Mouse (Mus musculus): ENCODE results near the gene Dph2. TPM values are rescaled to one million over a fixed set of nuclear protein-coding genes. Genes with fewer than 3 reads are reported as not detected.

Dph2 gene
- total and polyA plus RNA-seq, 3 experiments, result 25.2 to 27.2 TPM; not detected in 1

DNA sequence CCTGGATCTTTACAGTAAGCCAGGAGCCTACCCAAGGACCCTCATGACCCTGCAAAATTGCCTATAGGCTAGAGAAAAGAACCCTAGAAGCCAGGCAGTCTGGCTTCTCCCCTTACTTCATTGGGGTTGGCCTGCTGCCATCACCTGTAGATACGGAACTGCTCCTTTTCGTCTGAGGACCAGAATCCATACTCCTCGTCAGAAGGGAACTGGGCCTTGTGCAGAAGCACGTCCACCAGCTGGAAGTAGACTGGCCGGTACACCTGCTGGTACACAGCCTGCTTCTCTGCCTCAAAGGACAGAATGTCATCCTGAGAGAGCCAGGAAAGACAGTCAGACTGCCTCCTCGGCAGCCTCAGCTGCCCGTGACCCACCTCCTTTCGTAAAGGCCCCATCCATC lies 12.9 kb upstream of the Dph2 start:
- H3K27me3 ChIP-seq (ENCODE audit: control insufficient read depth in 1 of 2, insufficient read depth in 2 of 2, low read length in 2 of 2), result no peaks in the 10 kb centered on the region
- no peaks in the 10 kb centered on the region; a peak in 1 of 4 replicates for H3K4me1 ChIP-seq (ENCODE audit: control insufficient read depth in 1 of 2, insufficient read depth in 2 of 2, low read length in 2 of 2)
- no peaks in the 10 kb centered on the region for H3K9me3 ChIP-seq (replicated peaks; ENCODE audit: insufficient read depth, low read length)
- peaks cover 0 to 5% of the 10 kb centered on the region in 2 experiments; a peak in 1 of 4 replicates for H3K36me3 ChIP-seq (ENCODE audit: control insufficient read depth in 1 of 2, insufficient read depth in 2 of 2, low read length in 2 of 2)
- H3K27ac ChIP-seq (ENCODE audit: control insufficient read depth, low read depth, low read length), result no peak overlapping the region
- TF ChIP-seq RAD21 (IDR thresholded peaks at IDR 0.05; ENCODE audit: low read depth, low read length), result no peak
- TF ChIP-seq MAFK (IDR thresholded peaks at IDR 0.05; ENCODE audit: borderline replicate concordance, low read depth, low read length), result no peak
- no peak for DNase-seq (ENCODE audit: low read depth, low spot score)
- 0 out of 2 replicates have a peak, but pooled peaks cover 1% of the 10 kb centered on the region for H3K79me2 ChIP-seq (ENCODE audit: control insufficient read depth, insufficient read depth, low read length, poor library complexity)
- no peak overlapping the region for H3K4me3 ChIP-seq (ENCODE audit: control insufficient read depth in 1 of 2, insufficient read depth in 1 of 2, low read depth in 2 of 2, low read length in 2 of 2)
- no peak overlapping the region for H3K9ac ChIP-seq (ENCODE audit: control insufficient read depth, low read depth, low read length, poor library complexity, severe bottlenecking)

DNA sequence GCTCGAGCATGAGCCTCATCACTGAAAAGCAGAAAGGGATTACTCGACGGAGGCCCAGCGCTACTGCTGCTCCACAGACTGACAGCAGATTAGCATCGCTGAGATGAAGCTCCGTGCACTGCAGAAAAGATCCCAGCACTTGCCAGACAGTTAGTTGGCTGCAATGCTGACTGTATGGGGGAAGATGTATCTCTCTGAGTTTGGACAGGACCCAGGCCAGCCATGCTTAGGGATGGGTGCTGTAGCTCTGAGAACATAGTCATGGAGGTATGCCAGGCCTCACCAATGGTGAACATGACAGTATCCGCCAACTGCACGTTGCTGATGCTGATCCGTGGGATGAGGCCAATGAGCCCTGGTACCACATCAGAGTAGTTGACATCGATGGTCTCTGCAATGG lies 12.3 kb upstream of the Dph2 start:
- no peak overlapping the region for H3K27ac ChIP-seq (ENCODE audit: control insufficient read depth, low read depth, low read length)
- H3K4me3 ChIP-seq (ENCODE audit: control insufficient read depth in 1 of 2, insufficient read depth in 1 of 2, low read depth in 2 of 2, low read length in 2 of 2), result no peak overlapping the region
- no peaks in the 10 kb centered on the region for H3K9me3 ChIP-seq (replicated peaks; ENCODE audit: insufficient read depth, low read length)
- H3K79me2 ChIP-seq (ENCODE audit: control insufficient read depth, insufficient read depth, low read length, poor library complexity), result no peaks in the 10 kb centered on the region
- DNase-seq (ENCODE audit: low read depth, low spot score), result no peak
- H3K36me3 ChIP-seq (ENCODE audit: control insufficient read depth in 1 of 2, insufficient read depth in 2 of 2, low read length in 2 of 2), result peaks cover 0 to 5% of the 10 kb centered on the region in 2 experiments; a peak in 1 of 4 replicates
- no peaks in the 10 kb centered on the region; a peak in 1 of 4 replicates for H3K4me1 ChIP-seq (ENCODE audit: control insufficient read depth in 1 of 2, insufficient read depth in 2 of 2, low read length in 2 of 2)
- no peaks in the 10 kb centered on the region for H3K27me3 ChIP-seq (ENCODE audit: control insufficient read depth in 1 of 2, insufficient read depth in 2 of 2, low read length in 2 of 2)
- no peak overlapping the region for H3K9ac ChIP-seq (ENCODE audit: control insufficient read depth, low read depth, low read length, poor library complexity, severe bottlenecking)
- no peak for TF ChIP-seq E2F4 (IDR thresholded peaks at IDR 0.05; ENCODE audit: borderline replicate concordance, low read depth, low read length)
- TF ChIP-seq CTCF (IDR thresholded peaks at IDR 0.05 in 2 of 3, conservative IDR thresholded peaks at IDR 0.05 in 1 of 3; ENCODE audit: control insufficient read depth in 1 of 3, insufficient read depth in 1 of 3, low read depth in 2 of 3, low read length in 3 of 3, poor library complexity in 1 of 3, severe bottlenecking in 1 of 3), result no peak
- TF ChIP-seq UBTF (IDR thresholded peaks at IDR 0.05; ENCODE audit: borderline replicate concordance, insufficient read depth, low read depth, low read length), result no peak

GRCm38 (mm10) chr4:117898111-117898510 lies 6.3 kb upstream of the Dph2 start:
- H3K27me3 ChIP-seq (ENCODE audit: control insufficient read depth in 1 of 2, insufficient read depth in 2 of 2, low read length in 2 of 2), result no peaks in the 10 kb centered on the region
- no peaks in the 10 kb centered on the region for H3K4me1 ChIP-seq (ENCODE audit: control insufficient read depth in 1 of 2, insufficient read depth in 2 of 2, low read length in 2 of 2)
- no peak overlapping the region for H3K4me3 ChIP-seq (ENCODE audit: control insufficient read depth in 1 of 2, insufficient read depth in 1 of 2, low read depth in 2 of 2, low read length in 2 of 2)
- DNase-seq (ENCODE audit: low read depth, low spot score), result no peak
- no peak overlapping the region for H3K9ac ChIP-seq (ENCODE audit: control insufficient read depth, low read depth, low read length, poor library complexity, severe bottlenecking)
- TF ChIP-seq ZC3H11A (IDR thresholded peaks at IDR 0.05; ENCODE audit: low read depth, low read length) (no peak), SIN3A (IDR thresholded peaks at IDR 0.05; ENCODE audit: low read length) (no peak), POLR2A (IDR thresholded peaks at IDR 0.05; ENCODE audit: control insufficient read depth in 1 of 2, insufficient read depth in 1 of 2, low read depth in 1 of 2, low read length in 2 of 2, poor library complexity in 1 of 2) (no peak), MAX (IDR thresholded peaks at IDR 0.05; ENCODE audit: low read length) (no peak), ETS1 (IDR thresholded peaks at IDR 0.05; ENCODE audit: low read depth, low read length) (no peak), RCOR1 (IDR thresholded peaks at IDR 0.05; ENCODE audit: low read depth, low read length) (no peak), ZNF384 (IDR thresholded peaks at IDR 0.05; ENCODE audit: low read depth, low read length) (no peak), TCF12 (IDR thresholded peaks at IDR 0.05; ENCODE audit: low read depth, low read length) (no peak), GABPA (IDR thresholded peaks at IDR 0.05; ENCODE audit: low read depth, low read length) (no peak), TAL1 (IDR thresholded peaks at IDR 0.05; ENCODE audit: low read length) (no peak), MAZ (IDR thresholded peaks at IDR 0.05; ENCODE audit: low read depth, low read length) (no peak), CHD1 (IDR thresholded peaks at IDR 0.05; ENCODE audit: low read depth, low read length) (no peak), NRF1 (IDR thresholded peaks at IDR 0.05; ENCODE audit: insufficient read depth, low read depth, low read length, poor library complexity, severe bottlenecking) (no peak), USF1 (IDR thresholded peaks at IDR 0.05; ENCODE audit: low read depth, low read length) (no peak), GATA1 (IDR thresholded peaks at IDR 0.05; ENCODE audit: low read depth, low read length) (no peak), SMC3 (IDR thresholded peaks at IDR 0.05; ENCODE audit: low read depth, low read length) (no peak), TBP (IDR thresholded peaks at IDR 0.05; ENCODE audit: low read depth, low read length) (no peak)
- peaks cover 0 to 4% of the 10 kb centered on the region in 2 experiments; a peak in 1 of 4 replicates for H3K36me3 ChIP-seq (ENCODE audit: control insufficient read depth in 1 of 2, insufficient read depth in 2 of 2, low read length in 2 of 2)
- no peak overlapping the region for H3K27ac ChIP-seq (ENCODE audit: control insufficient read depth, low read depth, low read length)
- no peaks in the 10 kb centered on the region for H3K79me2 ChIP-seq (ENCODE audit: control insufficient read depth, insufficient read depth, low read length, poor library complexity)
- H3K9me3 ChIP-seq (replicated peaks; ENCODE audit: insufficient read depth, low read length), result no peaks in the 10 kb centered on the region
